Mouse (Mus musculus) macrophage (primary cell): Measurements from ENCODE around the gene Gm49450. TPM values are rescaled to one million over a fixed set of nuclear protein-coding genes. Genes with fewer than 3 reads are reported as not detected.

Source experiments
- H3K27ac ChIP-seq: fragments of 350-480 bp; formaldehyde crosslinking; 2 replicates; pipeline ENCODE4 v1.9.0; 2021
- H3K36me3 ChIP-seq: fragments of 350-480 bp; formaldehyde crosslinking; 2 replicates; pipeline ENCODE4 v1.9.0; 2021; ENCODE audit errors: inconsistent target
- H3K4me3 ChIP-seq: fragments of 350-480 bp; formaldehyde crosslinking; 2 replicates; pipeline ENCODE4 v1.9.0; 2021; ENCODE audit errors: inconsistent target
- H3K79me2 ChIP-seq: fragments of 350-480 bp; formaldehyde crosslinking; 2 replicates; pipeline ENCODE4 v1.9.0; 2021; ENCODE audit errors: inconsistent target
- WGBS: methylation state at CpG from one replicate; pipeline ENCODE4 v1.1.7; 2026; ENCODE audit warnings: inconsistent platforms; ENCODE audit not compliant: missing documents; 5-methylcytosine and 5-hydroxymethylcytosine counted together
- polyA plus RNA-seq: library from polyadenylated mRNA; stranded (reverse); fragments of 250-400 nt; gene quantifications from 3 replicates; pipeline ENCODE4 v1.2.4, GENCODE M21; 2018; ENCODE audit warnings: inconsistent platforms

Gm49450 gene
- polyA plus RNA-seq, 1 experiment from 2014 or later = 0.27 TPM

- Histone ChIP-seq H3K36me3 (no peaks in the 10 kb centered on the region), H3K4me3 (no peak overlapping the region), H3K27ac (peak overlapping the region; percentile 94), H3K79me2 (no peaks in the 10 kb centered on the region)
- WGBS = 89% methylated on average over 14 of the region's 15 CpGs
Observed at GRCm38 (mm10) chr15:98990669-98991539, 37.6 kb upstream of the Gm49450 start.

GRCm38 (mm10) chr15:98989701-98990430 is 36.5 kb upstream of the Gm49450 start:
- no peaks in the 10 kb centered on the region for H3K36me3 ChIP-seq
- H3K79me2 ChIP-seq = no peaks in the 10 kb centered on the region
- WGBS = 73% methylated on average over 12 of the region's 12 CpGs
- no peak overlapping the region for H3K4me3 ChIP-seq
- no peak overlapping the region for H3K27ac ChIP-seq

GRCm38 (mm10) chr15:98988787-98989186 is 35.4 kb upstream of the Gm49450 start:
- Histone ChIP-seq H3K4me3 (no peak overlapping the region), H3K79me2 (no peaks in the 10 kb centered on the region), H3K27ac (no peak overlapping the region), H3K36me3 (no peaks in the 10 kb centered on the region)
- WGBS = 96% methylated on average over 3 of the region's 3 CpGs

GRCm38 (mm10) chr15:98987661-98988181 is 34.4 kb upstream of the Gm49450 start:
- no peaks in the 10 kb centered on the region for H3K36me3 ChIP-seq
- H3K27ac ChIP-seq = no peak overlapping the region
- no peaks in the 10 kb centered on the region for H3K79me2 ChIP-seq
- 87% methylated on average over 8 of the region's 8 CpGs for WGBS
- H3K4me3 ChIP-seq = no peak overlapping the region

GRCm38 (mm10) chr15:98987077-98987630 is 33.8 kb upstream of the Gm49450 start:
- WGBS = 92% methylated on average over 7 of the region's 7 CpGs
- Histone ChIP-seq H3K36me3 (no peaks in the 10 kb centered on the region), H3K27ac (no peak overlapping the region), H3K4me3 (no peak overlapping the region), H3K79me2 (no peaks in the 10 kb centered on the region)

GRCm38 (mm10) chr15:98985982-98986715 is 32.8 kb upstream of the Gm49450 start:
- 66% methylated on average over 12 of the region's 12 CpGs for WGBS

GRCm38 (mm10) chr15:98985240-98985981 is 32.1 kb upstream of the Gm49450 start:
- WGBS = under 1% methylated on average over 29 of the region's 29 CpGs
- Histone ChIP-seq H3K79me2 (no peaks in the 10 kb centered on the region), H3K36me3 (no peaks in the 10 kb centered on the region), H3K4me3 (peak overlapping the region; percentile 62), H3K27ac (peak overlapping the region; percentile 94)

More at GRCm38 (mm10) chr15:98985982-98986715, 32.8 kb upstream of the Gm49450 start:
- Histone ChIP-seq H3K36me3 (no peaks in the 10 kb centered on the region), H3K79me2 (no peaks in the 10 kb centered on the region), H3K27ac (peak overlapping the region; percentile 94), H3K4me3 (peak overlapping the region; percentile 62)

GRCm38 (mm10) chr15:98984681-98985080 is 31.3 kb upstream of the Gm49450 start:
- peak overlapping the region; percentile 62 for H3K4me3 ChIP-seq
- 71% methylated on average over 6 of the region's 6 CpGs for WGBS

GRCm38 (mm10) chr15:98983431-98984081 is 30.2 kb upstream of the Gm49450 start:
- no peak overlapping the region for H3K4me3 ChIP-seq
- no peaks in the 10 kb centered on the region for H3K36me3 ChIP-seq
- H3K27ac ChIP-seq = no peak overlapping the region
- over 99% methylated on average over 16 of the region's 16 CpGs for WGBS
- H3K79me2 ChIP-seq = no peaks in the 10 kb centered on the region

More at GRCm38 (mm10) chr15:98984681-98985080, 31.3 kb upstream of the Gm49450 start:
- H3K27ac ChIP-seq = peak overlapping the region; percentile 94
- H3K79me2 ChIP-seq = no peaks in the 10 kb centered on the region
- no peaks in the 10 kb centered on the region for H3K36me3 ChIP-seq

- no peak overlapping the region for H3K27ac ChIP-seq
- no peaks in the 10 kb centered on the region for H3K79me2 ChIP-seq
- H3K36me3 ChIP-seq = no peaks in the 10 kb centered on the region
- 87% methylated on average over 6 of the region's 6 CpGs for whole genome bisulfite sequencing
- H3K4me3 ChIP-seq = no peak overlapping the region
Observed at GRCm38 (mm10) chr15:98982100-98982499, 28.7 kb upstream of the Gm49450 start.

GRCm38 (mm10) chr15:98980012-98980614 is 26.8 kb upstream of the Gm49450 start:
- no peaks in the 10 kb centered on the region for H3K36me3 ChIP-seq
- H3K79me2 ChIP-seq = no peaks in the 10 kb centered on the region
- H3K4me3 ChIP-seq = no peak overlapping the region
- H3K27ac ChIP-seq = no peak overlapping the region
- 85% methylated on average over 7 of the region's 7 CpGs for WGBS

- Histone ChIP-seq H3K79me2 (no peaks in the 10 kb centered on the region), H3K27ac (no peak overlapping the region), H3K36me3 (no peaks in the 10 kb centered on the region), H3K4me3 (no peak overlapping the region)
- 91% methylated on average over 20 of the region's 20 CpGs for WGBS
Observed at GRCm38 (mm10) chr15:98978409-98979172, 25.2 kb upstream of the Gm49450 start.
